Mouse (Mus musculus) heart, postnatal 0 days (tissue): ENCODE data around the gene Grk5. TPM values are rescaled to one million over a fixed set of nuclear protein-coding genes. Genes with fewer than 3 reads are reported as not detected.

ENCODE experiments used
- ATAC-seq: fragments of 200-750 bp; cut with Nextera tagmentation; 2 replicates; pipeline ENCODE4 v1.8.0; 2017; ENCODE audit warnings: low read depth, moderate number of reproducible peaks, moderate library complexity; ENCODE audit not compliant: insufficient read depth
- DNase-seq: peaks from one replicate; pipeline ENCODE4 v3.0.0-alpha.2; 2016; ENCODE audit warnings: low spot score
- H3K27ac ChIP-seq: fragments of 300-500 bp; sonication (generic); 2 replicates; pipeline ENCODE4 v1.5.1; 2014; ENCODE audit warnings: low read depth, mild to moderate bottlenecking
- H3K27me3 ChIP-seq: fragments of 300-500 bp; sonication (generic); 2 replicates; pipeline ENCODE4 v1.6.1; 2014; ENCODE audit warnings: low read length, mixed read lengths; ENCODE audit not compliant: control insufficient read depth, insufficient read depth
- H3K36me3 ChIP-seq: fragments of 300-500 bp; sonication (generic); replicated peaks from 2 replicates; pipeline ENCODE4 v1.6.1; 2014; ENCODE audit warnings: low read length, mixed read lengths; ENCODE audit not compliant: control insufficient read depth, insufficient read depth
- H3K4me1 ChIP-seq: fragments of 300-500 bp; sonication (generic); 2 replicates; pipeline ENCODE4 v1.6.1; 2014; ENCODE audit warnings: antibody characterized with exemption; ENCODE audit not compliant: control insufficient read depth, insufficient read depth
- H3K4me2 ChIP-seq: fragments of 300-500 bp; sonication (generic); 2 replicates; pipeline ENCODE4 v1.6.1; 2014; ENCODE audit warnings: low read depth, mild to moderate bottlenecking, low read length, moderate library complexity
- H3K4me3 ChIP-seq: fragments of 300-500 bp; sonication (generic); 2 replicates; pipeline ENCODE4 v1.5.1; 2014; ENCODE audit warnings: low read depth, low read length
- H3K9ac ChIP-seq: fragments of 300-500 bp; sonication (generic); replicated peaks from 2 replicates; pipeline ENCODE4 v1.6.1; 2014; ENCODE audit warnings: low read depth, low read length, mixed read lengths
- H3K9me3 ChIP-seq: fragments of 300-500 bp; sonication (generic); replicated peaks from 2 replicates; pipeline ENCODE4 v1.6.1; 2016; ENCODE audit warnings: low read length; ENCODE audit not compliant: control insufficient read depth
- CTCF ChIP-seq: IDR thresholded peaks from 2 replicates; pipeline ENCODE4 v1.5.1; 2016; ENCODE audit warnings: antibody characterized with exemption, control low read depth, low read depth
- EP300 ChIP-seq: IDR thresholded peaks from 2 replicates; pipeline ENCODE4 v1.6.1; 2016; ENCODE audit warnings: antibody characterized with exemption, low read depth
- WGBS: fragments of 180-500 bp; shearing (Covaris S2); extraction: QIAGEN DNeasy Blood & Tissue Kit; methylation state at CpG from one replicate; pipeline ENCODE4 v1.1.7; 2014; 5-methylcytosine and 5-hydroxymethylcytosine counted together
- polyA plus RNA-seq: library from polyadenylated mRNA; unstranded; fragments of >200 nt; fragmentation: Nextera tagmentation; extraction: Ambion mirVana; gene quantifications from 2 replicates; pipeline ENCODE4 v1.2.1, GENCODE M21; 2015
- total RNA-seq: library from RNA; depleted of rRNA; stranded (reverse); fragments of >200 nt; gene quantifications from 2 replicates; pipeline ENCODE4 v1.2.3, GENCODE M21; 2014; ENCODE audit warnings: low replicate concordance

Grk5 gene
- total and polyA plus RNA-seq, 2 experiments from 2014 or later, result 2.9 to 14.6 TPM

DNA sequence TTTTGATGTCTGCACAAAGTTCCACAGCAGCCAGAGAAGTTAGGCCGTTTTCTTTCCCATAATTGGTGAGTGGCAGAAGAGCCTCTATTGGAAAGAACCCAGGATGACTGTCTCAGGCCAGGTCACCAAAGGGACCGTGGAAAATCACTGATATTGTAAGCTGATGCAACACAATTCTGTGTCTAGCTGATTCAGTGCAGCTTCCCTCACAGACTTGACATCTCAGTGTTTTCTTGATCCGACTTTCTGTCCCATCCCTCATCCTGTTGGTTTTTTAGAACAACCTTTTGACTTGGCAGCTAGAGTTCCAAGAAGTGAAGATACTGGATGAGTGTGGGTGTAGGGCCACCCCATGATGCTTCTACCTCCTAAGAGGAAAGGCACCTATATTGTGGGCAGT is 80.9 kb downstream of the Grk5 start:
- TF ChIP-seq CTCF (no peak), EP300 (no peak)
- Histone ChIP-seq H3K4me2 (no peak overlapping the region), H3K36me3 (no peaks in the 10 kb centered on the region), H3K27ac (no peak overlapping the region), H3K27me3 (no peaks in the 10 kb centered on the region), H3K9ac (no peak overlapping the region), H3K4me1 (peaks cover 10% of the 10 kb centered on the region; the same call in 1 of the 2 replicates), H3K9me3 (no peaks in the 10 kb centered on the region), H3K4me3 (no peak overlapping the region)
- no peak for ATAC-seq
- DNase-seq, result no peak
- WGBS, result 72% methylated on average over 3 of the region's 3 CpGs

DNA sequence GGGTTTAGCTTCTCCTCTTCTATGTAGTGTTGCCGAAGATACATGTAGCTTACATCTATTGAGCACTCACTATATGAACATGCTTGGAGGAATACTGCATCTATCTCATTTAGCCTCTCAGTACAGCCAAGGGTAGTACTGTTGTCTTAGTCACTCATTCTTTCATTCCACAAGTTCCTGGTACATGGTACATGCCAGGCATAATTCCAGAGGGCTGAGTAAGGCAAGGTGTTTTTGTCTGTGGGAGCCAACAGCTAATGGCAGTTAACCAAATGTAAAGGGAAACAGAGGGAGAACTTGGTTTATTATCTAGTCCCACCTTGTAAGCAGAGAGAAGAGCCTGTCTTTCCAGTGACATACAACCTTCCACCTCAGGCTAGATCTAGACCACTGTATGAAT is 82.0 kb downstream of the Grk5 start:
- ATAC-seq, result no peak
- Histone ChIP-seq H3K36me3 (no peaks in the 10 kb centered on the region), H3K9ac (no peak overlapping the region)

DNA sequence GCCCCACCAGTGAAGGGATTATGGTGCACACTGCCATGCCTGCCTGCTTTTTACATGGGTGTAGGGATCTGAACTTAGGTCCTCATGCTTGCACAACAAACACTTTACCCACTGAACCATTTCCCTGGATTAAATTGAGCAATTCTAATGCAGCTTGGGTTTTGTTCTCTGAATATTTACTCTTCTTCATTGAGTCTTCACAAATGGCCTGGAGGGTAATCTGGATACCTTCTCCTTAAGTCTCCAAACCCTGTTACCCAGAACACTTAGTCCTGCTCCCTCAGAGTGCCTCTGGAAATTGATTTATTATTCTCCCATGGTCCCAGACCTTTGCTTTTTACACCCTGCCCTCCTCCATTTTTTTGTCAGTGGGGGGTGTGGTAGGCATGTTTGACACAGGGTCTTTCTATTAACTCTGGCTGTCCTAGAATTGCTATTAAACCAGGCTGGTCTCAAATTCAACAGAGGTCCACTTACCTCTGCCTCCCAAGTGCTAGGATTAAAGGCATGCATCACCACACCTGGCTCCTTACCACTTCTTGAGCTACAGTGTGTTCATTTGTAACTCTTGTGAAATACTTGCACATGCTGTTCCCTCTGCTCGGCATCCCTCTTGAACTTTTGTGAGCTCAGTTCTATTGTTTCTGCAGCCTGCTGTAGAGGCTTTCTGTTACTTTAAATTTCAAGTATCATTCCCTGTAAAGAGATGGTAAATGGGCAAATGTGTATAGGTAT is 82.9 kb downstream of the Grk5 start:
- H3K9me3 ChIP-seq, result no peaks in the 10 kb centered on the region
- ATAC-seq (no peak), DNase-seq (no peak)
- 81% methylated on average over 1 of the region's 1 CpGs for WGBS
- TF ChIP-seq EP300 (no peak), CTCF (no peak)
- no peak overlapping the region for H3K4me3 ChIP-seq
- H3K27ac ChIP-seq, result no peak overlapping the region
- no peak overlapping the region for H3K4me2 ChIP-seq
- H3K27me3 ChIP-seq, result no peaks in the 10 kb centered on the region
- H3K4me1 ChIP-seq, result peaks cover 10% of the 10 kb centered on the region; the same call in 1 of the 2 replicates
- H3K9ac ChIP-seq, result no peak overlapping the region
- no peaks in the 10 kb centered on the region for H3K36me3 ChIP-seq

More for the DNA sequence above, 82.0 kb downstream of the Grk5 start:
- no peak for DNase-seq
- TF ChIP-seq EP300 (no peak), CTCF (no peak)
- Histone ChIP-seq H3K9me3 (no peaks in the 10 kb centered on the region), H3K4me3 (no peak overlapping the region), H3K4me1 (peaks cover 10% of the 10 kb centered on the region; the same call in 1 of the 2 replicates), H3K27me3 (no peaks in the 10 kb centered on the region), H3K27ac (no peak overlapping the region), H3K4me2 (no peak overlapping the region)
- 95% methylated on average over 1 of the region's 1 CpGs for WGBS

DNA sequence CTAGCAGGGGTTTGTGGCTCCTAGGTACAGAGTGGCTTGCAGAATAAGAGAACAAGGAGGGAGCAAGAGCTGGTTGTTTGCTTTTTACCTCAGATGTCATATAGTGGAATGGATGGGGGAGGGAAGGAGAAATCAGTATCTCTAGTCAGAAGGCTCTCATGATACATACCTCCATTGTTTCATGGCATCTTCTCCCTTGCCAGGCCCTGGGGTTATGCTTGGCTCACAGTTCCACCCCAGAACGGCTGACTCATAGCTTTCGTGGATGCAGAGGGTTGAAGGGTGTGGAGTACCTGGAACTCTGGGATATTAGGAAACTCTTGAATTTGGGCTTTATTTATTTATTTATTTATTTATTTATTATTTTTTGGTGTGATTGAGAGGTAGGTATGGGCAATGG is 84.0 kb downstream of the Grk5 start:
- 84% methylated on average over 2 of the region's 2 CpGs for WGBS
- Histone ChIP-seq H3K4me1 (peaks cover 10% of the 10 kb centered on the region; the same call in 1 of the 2 replicates), H3K36me3 (no peaks in the 10 kb centered on the region), H3K9ac (no peak overlapping the region), H3K9me3 (no peaks in the 10 kb centered on the region), H3K27me3 (no peaks in the 10 kb centered on the region), H3K4me2 (no peak overlapping the region), H3K27ac (no peak overlapping the region), H3K4me3 (no peak overlapping the region)
- TF ChIP-seq CTCF (no peak), EP300 (no peak)
- ATAC-seq, result no peak
- no peak for DNase-seq

DNA sequence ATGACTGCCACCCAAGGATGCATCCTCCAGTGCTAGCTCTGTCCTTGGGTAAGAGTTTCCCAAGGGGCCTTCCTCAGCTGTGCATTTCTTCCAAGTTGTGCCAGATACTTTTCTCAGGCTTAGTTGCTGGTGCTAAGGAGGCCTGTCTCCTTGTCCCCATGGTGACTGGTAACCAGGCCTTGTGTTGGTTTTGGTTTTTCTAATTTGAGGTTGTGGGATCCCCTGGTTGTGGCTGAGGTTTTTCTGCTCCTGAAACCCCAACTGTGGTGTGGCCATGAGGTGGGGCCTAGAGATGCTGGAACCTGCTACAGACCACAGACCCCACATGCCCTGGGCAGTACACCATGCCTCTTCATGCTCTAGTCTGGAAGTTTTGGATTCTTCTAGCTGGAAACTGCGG is 90.0 kb downstream of the Grk5 start:
- WGBS, result 76% methylated on average over 1 of the region's 1 CpGs
- H3K4me1 ChIP-seq, result no peaks in the 10 kb centered on the region
- no peak overlapping the region for H3K27ac ChIP-seq

DNA sequence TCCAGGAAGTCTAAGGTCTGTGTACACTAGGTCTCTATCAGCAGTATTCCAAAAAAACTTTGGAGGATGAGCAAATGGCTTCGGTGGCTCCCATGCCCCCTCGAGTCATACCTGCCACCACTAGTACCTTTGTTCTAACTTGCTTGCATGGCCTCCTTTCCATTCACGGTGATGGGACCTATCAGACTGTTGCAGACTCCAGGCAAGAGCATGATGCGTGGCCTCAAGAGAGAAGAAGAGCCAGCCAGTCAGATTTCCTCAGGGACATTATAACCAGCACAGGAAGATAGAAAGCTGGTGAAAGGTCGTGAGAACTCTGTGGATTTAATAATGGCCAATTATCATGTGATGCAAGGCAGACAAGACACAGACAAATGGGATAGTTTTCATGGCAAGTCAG is 91.8 kb downstream of the Grk5 start:
- ATAC-seq (no peak), DNase-seq (no peak)
- H3K4me3 ChIP-seq, result no peak overlapping the region
- no peak overlapping the region for H3K9ac ChIP-seq
- H3K4me2 ChIP-seq, result no peak overlapping the region
- TF ChIP-seq EP300 (no peak), CTCF (no peak)
- H3K27ac ChIP-seq, result no peak overlapping the region
- 75% methylated on average over 5 of the region's 5 CpGs for WGBS
- H3K36me3 ChIP-seq, result no peaks in the 10 kb centered on the region
- H3K27me3 ChIP-seq, result no peaks in the 10 kb centered on the region
- H3K4me1 ChIP-seq, result no peaks in the 10 kb centered on the region
- no peaks in the 10 kb centered on the region for H3K9me3 ChIP-seq

More for the DNA sequence above, 90.0 kb downstream of the Grk5 start:
- no peak overlapping the region for H3K4me3 ChIP-seq
- no peak for ATAC-seq
- no peak for DNase-seq
- TF ChIP-seq EP300 (no peak), CTCF (no peak)
- H3K4me2 ChIP-seq, result no peak overlapping the region
- no peak overlapping the region for H3K9ac ChIP-seq
- no peaks in the 10 kb centered on the region for H3K27me3 ChIP-seq
- no peaks in the 10 kb centered on the region for H3K9me3 ChIP-seq
- no peaks in the 10 kb centered on the region for H3K36me3 ChIP-seq
